Mouse (Mus musculus) heart, adult 2 months (tissue): ENCODE data around the gene Pknox1. TPM values are rescaled to one million over a fixed set of nuclear protein-coding genes. Genes with fewer than 3 reads are reported as not detected.
A peak's percentile ranks its signal among the peaks of the same experiment; 100 is the strongest.

Source experiments
- DNase-seq, 2 experiments: peaks; one replicate each; pipeline ENCODE4 v3.0.0; 2021
- H3K27ac ChIP-seq: fragments of 200-600 bp; 2 replicates; pipeline ENCODE4 v1.8.1; 2022
- H3K27me3 ChIP-seq: fragments of 200-500 bp; 2 replicates; pipeline ENCODE4 v1.6.1; 2012; ENCODE audit warnings: mild to moderate bottlenecking, low read length, inconsistent platforms, mixed read lengths; ENCODE audit not compliant: control insufficient read depth, insufficient read depth
- H3K36me3 ChIP-seq: fragments of 200-500 bp; 2 replicates; pipeline ENCODE4 v1.6.1; 2012; ENCODE audit warnings: low read length, inconsistent platforms; ENCODE audit not compliant: control insufficient read depth, insufficient read depth
- H3K4me1 ChIP-seq: fragments of 200-500 bp; 2 replicates; pipeline ENCODE4 v1.6.1; 2011; ENCODE audit warnings: low read length; ENCODE audit not compliant: control insufficient read depth, insufficient read depth
- H3K4me3 ChIP-seq: fragments of 200-600 bp; 2 replicates; pipeline ENCODE4 v1.8.1; 2022
- H3K79me2 ChIP-seq: fragments of 200-500 bp; replicated peaks from 2 replicates; pipeline ENCODE4 v1.6.1; 2012; ENCODE audit warnings: mild to moderate bottlenecking, inconsistent platforms, low read length, moderate library complexity, mixed read lengths; ENCODE audit not compliant: control insufficient read depth, insufficient read depth
- H3K9ac ChIP-seq: fragments of 200-500 bp; 2 replicates; pipeline ENCODE4 v1.6.1; 2012; ENCODE audit warnings: low read depth, mild to moderate bottlenecking, control low read depth, inconsistent platforms, low read length, mixed read lengths
- CTCF ChIP-seq: fragments of 200-600 bp; IDR thresholded peaks from 2 replicates; pipeline ENCODE4 v1.8.1; 2022; ENCODE audit warnings: antibody characterized with exemption, mild to moderate bottlenecking, moderate library complexity
- EP300 ChIP-seq: fragments of 200-500 bp; IDR thresholded peaks from 2 replicates; pipeline ENCODE4 v1.6.1; 2011; ENCODE audit warnings: low read depth, low read length, control low read depth; ENCODE audit not compliant: insufficient read depth
- POLR2A ChIP-seq: fragments of 200-500 bp; IDR thresholded peaks from 2 replicates; pipeline ENCODE4 v1.6.1; 2011; ENCODE audit warnings: mild to moderate bottlenecking, low read depth, low read length, control low read depth; ENCODE audit not compliant: insufficient read depth
- WGBS: fragments of 180-500 bp; shearing (Covaris S2); methylation state at CpG from one replicate; pipeline ENCODE4 v1.1.7; 2018; 5-methylcytosine and 5-hydroxymethylcytosine counted together
- intact Hi-C: fragments of 180-260 bp; cut with DNase I; formaldehyde crosslinking; loops from one replicate; pipeline ENCODE4 v1.15.1; 2025
- polyA plus RNA-seq: library from polyadenylated mRNA; depleted of rRNA; stranded (reverse); fragments of >200 nt; gene quantifications from 2 replicates; pipeline ENCODE4 v1.2.3, GENCODE M21; 2012
- total RNA-seq, 2 experiments: library from RNA; stranded (reverse); gene quantifications; 2 replicates each; pipeline ENCODE4 v1.2.3; 2021

The Pknox1 gene
- total and polyA plus RNA-seq, 3 experiments: 6.8 to 13.1 (median 9.3) TPM

DNA sequence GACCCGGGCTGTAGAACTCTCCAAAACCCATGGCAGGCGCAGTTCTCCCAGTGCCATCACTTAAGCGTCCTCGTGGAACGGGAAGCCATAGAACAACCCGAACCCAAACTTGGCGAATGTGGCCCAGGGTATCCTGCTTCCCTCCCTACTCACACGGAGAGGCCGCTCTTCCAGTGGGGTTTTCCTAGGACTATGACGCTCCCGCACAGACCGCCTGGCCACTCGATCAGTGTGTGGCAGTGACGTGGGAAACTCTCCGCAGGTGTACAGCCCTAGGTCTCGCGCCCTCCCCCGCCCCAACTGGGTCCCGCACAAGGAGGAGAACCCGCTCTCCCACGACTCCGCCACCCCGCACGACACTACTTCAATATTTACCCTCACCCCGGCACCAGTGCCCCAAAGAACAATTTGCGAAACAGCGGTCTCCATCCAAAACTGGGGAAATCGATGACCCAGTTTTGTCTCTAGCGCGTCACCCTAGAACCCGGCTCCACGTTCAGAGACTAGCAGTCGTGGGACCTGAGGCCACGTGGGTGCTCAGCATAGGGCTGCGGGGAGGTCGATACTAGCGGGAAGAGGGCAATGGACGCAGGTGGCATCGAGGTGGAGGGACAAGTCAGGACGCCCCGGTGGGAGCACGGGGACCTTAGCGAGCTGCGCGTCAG is 71.9 kb downstream of the Pknox1 start:
- intact Hi-C loops: no loop called here
- Histone ChIP-seq H3K36me3 (no peaks in the 10 kb centered on the region), H3K27ac (no peak overlapping the region; the same call in 1 of the 2 replicates), H3K4me3 (peak overlapping the region; percentile 59), H3K9ac (peak overlapping the region; percentile 55), H3K79me2 (no peaks in the 10 kb centered on the region), H3K4me1 (no peaks in the 10 kb centered on the region; the same call in none of the 2 replicates), H3K27me3 (no peaks in the 10 kb centered on the region)
- no peak for DNase-seq
- TF ChIP-seq CTCF (no peak), POLR2A (no peak), EP300 (no peak)
- WGBS: 6% methylated on average over 45 of the region's 45 CpGs

GRCm38 (mm10) chr17:31636942-31637811 is 72.6 kb downstream of the Pknox1 start, which contains the start of gene Cbs:
TSS of gene Cbs (minus strand) at chr17:31637238.
- H3K27me3 ChIP-seq: no peaks in the 10 kb centered on the region
- no peaks in the 10 kb centered on the region for H3K79me2 ChIP-seq
- no peaks in the 10 kb centered on the region; the same call in none of the 2 replicates for H3K4me1 ChIP-seq
- H3K36me3 ChIP-seq: no peaks in the 10 kb centered on the region
- H3K27ac ChIP-seq: peak within 1 kb of the TSS; percentile 65
- TF ChIP-seq POLR2A: peak; percentile 58; the same call in 1 of the 2 replicates
- TF ChIP-seq CTCF: no peak
- TF ChIP-seq EP300: no peak
- intact Hi-C loops: no loop called here
- 5% methylated on average over 60 of the region's 61 CpGs for WGBS
- peak; percentile 86 to 89 for DNase-seq
- H3K9ac ChIP-seq: peak within 1 kb of the TSS; percentile 55
- peak within 1 kb of the TSS; percentile 59 for H3K4me3 ChIP-seq

GRCm38 (mm10) chr17:31637866-31638570 is 73.5 kb downstream of the Pknox1 start:
- intact Hi-C loops: no loop called here
- Histone ChIP-seq H3K79me2 (no peaks in the 10 kb centered on the region), H3K9ac (no peak overlapping the region), H3K27me3 (no peaks in the 10 kb centered on the region), H3K4me1 (no peaks in the 10 kb centered on the region; the same call in none of the 2 replicates), H3K27ac (peak overlapping the region; percentile 65), H3K36me3 (no peaks in the 10 kb centered on the region), H3K4me3 (no peak overlapping the region)
- 45% methylated on average over 9 of the region's 9 CpGs for WGBS
- peak; percentile 35 to 40 for DNase-seq
- TF ChIP-seq POLR2A (no peak), EP300 (no peak), CTCF (no peak)

DNA sequence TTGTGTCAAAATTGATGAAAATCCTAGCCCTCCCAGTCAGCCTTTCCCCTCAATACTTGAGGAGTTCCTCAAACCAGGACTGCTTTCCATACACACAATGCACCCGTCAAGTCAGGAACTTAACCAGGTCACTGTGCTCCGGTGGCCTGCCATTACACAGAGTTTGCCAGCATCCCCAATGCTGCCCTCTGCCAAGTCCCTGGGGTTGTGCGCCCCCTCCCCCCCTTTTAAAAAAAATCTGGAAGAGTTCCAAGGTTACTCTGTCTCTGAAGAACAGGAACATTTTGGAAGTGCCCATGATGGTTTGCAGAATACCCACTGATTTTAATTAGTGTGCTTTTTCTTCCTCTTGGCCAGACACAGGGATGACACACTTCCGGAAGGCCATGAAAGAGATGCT is 75.1 kb downstream of the Pknox1 start:
- Histone ChIP-seq H3K36me3 (no peaks in the 10 kb centered on the region), H3K9ac (no peak overlapping the region), H3K4me1 (no peaks in the 10 kb centered on the region; the same call in none of the 2 replicates), H3K4me3 (no peak overlapping the region), H3K27ac (no peak overlapping the region), H3K79me2 (no peaks in the 10 kb centered on the region), H3K27me3 (no peaks in the 10 kb centered on the region)
- WGBS: 63% methylated on average over 4 of the region's 4 CpGs
- TF ChIP-seq CTCF: no peak
- no peak for TF ChIP-seq EP300
- intact Hi-C loops: no loop called here
- no peak for DNase-seq

DNA sequence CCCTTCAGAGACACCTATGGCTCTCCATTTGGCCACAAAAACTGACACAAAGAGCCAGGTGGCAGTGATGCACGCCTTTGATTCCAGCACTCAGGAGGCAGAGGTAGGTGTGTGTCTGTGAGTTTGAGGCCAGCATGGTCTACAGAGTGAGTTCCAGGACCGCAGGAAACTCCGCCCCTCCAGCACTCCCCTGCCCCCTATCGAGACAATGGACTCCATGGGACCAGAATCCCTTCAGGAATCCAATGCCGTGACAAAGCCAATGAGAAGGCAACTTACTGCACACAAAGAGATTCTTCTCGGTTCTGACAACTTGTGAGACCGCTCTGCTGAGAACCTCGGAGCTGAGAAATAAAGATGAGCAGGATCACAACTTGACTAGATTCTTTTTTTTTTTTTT is 77.8 kb downstream of the Pknox1 start:
- Histone ChIP-seq H3K27ac (no peak overlapping the region), H3K36me3 (no peaks in the 10 kb centered on the region), H3K4me1 (no peaks in the 10 kb centered on the region; the same call in 1 of the 2 replicates), H3K9ac (no peak overlapping the region), H3K4me3 (no peak overlapping the region), H3K27me3 (no peaks in the 10 kb centered on the region), H3K79me2 (no peaks in the 10 kb centered on the region)
- intact Hi-C loops: no loop called here
- DNase-seq: no peak
- 56% methylated on average over 8 of the region's 8 CpGs for WGBS
- no peak for TF ChIP-seq EP300
- no peak for TF ChIP-seq POLR2A
- no peak for TF ChIP-seq CTCF
